Mouse (Mus musculus): Measurements from ENCODE around the gene Otogl. TPM values are rescaled to one million over a fixed set of nuclear protein-coding genes. Genes with fewer than 3 reads are reported as not detected.

Gene Otogl
- total RNA-seq, 2 experiments from 2014 or later: 0.04 TPM

DNA sequence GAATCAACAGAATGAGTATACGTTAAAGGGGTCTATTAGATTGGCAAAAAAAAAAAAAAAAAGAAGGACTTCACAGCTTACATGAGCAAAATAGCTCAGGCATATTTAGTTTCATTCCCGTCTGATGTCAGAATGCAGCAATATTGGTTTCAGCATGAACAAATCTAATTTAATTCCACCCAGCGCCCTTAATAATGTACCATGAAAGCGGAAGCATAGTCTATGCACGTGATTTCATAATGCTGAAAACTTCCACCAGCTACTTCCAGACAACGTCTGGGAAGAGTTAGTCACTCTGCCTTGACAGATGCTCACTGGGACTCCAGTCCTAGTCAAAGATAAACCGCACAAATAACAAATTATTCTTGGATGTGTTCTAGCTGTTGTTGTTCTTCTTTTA is 176.5 kb downstream of the Otogl start:
- DNase-seq: no peak
- intact Hi-C loops (cut with DNase I; ENCODE audit: low total_unique reads): no loop called here

DNA sequence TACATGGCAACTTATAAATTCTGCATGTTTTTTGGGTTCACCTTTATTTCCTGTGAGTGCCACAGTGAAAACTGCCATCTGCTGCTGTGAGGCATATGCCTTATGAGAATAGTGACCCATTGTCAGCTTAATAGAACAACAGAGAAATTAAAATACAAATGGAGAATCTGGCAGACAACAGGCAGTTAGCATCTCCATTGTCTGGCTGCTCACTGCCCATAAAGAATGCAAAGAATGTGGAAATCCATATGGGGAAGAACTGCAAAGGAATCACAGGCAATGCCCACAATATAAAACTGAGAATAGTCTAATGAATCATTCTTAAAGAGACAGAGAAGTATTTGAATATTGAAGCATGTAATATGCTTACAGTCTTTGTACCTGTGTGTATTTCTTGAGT is 177.6 kb downstream of the Otogl start:
- intact Hi-C loops (cut with DNase I; ENCODE audit: low total_unique reads): no loop called here
- no peak for DNase-seq

DNA sequence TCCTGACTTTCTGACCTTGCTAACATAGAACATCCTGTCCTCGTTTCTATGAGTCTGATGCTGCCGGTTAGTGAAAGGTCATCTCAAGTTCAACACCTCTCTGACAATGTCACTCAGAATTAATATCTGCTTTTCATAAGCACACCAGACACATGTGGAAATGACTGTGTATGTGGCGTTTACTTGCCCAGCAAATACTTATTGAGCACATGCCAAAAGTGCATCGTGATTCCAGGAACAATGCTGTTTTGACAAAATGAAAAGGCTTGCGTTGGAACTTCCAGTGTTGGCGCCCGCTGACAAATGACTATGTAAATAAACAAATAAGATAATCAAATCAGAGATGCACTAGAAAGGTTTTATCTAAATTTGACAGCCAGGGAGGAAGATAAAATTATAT is 186.3 kb downstream of the Otogl start:
- DNase-seq: no peak

DNA sequence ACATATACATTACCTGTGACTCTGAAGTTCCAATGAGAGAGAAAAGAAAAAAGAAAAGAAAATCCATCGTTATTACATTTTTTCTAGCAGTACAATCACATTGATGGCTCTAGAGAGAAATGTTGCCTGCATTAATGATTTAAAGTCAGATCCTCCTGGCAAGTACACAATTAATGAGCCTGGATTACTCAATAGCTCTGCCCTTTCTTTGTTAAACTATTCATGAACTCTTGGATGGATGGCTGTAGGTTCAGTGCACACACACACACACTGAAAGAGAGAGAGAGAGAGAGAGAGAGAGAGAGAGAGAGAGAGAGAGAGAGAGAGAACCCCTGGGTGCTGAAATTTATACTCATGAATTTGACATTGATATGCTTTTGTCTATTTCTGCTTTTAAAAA is 192.1 kb downstream of the Otogl start, which contains the start of gene Ptprq:
TSS of gene Ptprq (minus strand) at position 246 of the 400 bp plus-strand sequence.
- DNase-seq: no peak
- intact Hi-C loops (cut with DNase I; ENCODE audit: low total_unique reads): no loop called here

More for the DNA sequence above, 186.3 kb downstream of the Otogl start:
- intact Hi-C loops (cut with DNase I; ENCODE audit: low total_unique reads): no loop called here

Other genes starting within 250 kb of the Otogl start
- under 1 TPM; 0.31 to 0.47 TPM for gene Ptprq, start 192.1 kb downstream of the Otogl start, total RNA-seq (2021)